Mouse (Mus musculus): ENCODE data around the gene Ush2a.
A peak's percentile ranks its signal among the peaks of the same experiment; 100 is the strongest.

Ush2a gene

GRCm38 (mm10) chr1:188770828-188771227, 509.0 kb downstream of the Ush2a start:
- no peak for DNase-seq (ENCODE audit: low read depth, low spot score)

GRCm38 (mm10) chr1:188772516-188773229, 510.9 kb downstream of the Ush2a start:
- DNase-seq (ENCODE audit: low read depth, low spot score): no peak

GRCm38 (mm10) chr1:188773631-188774030, 511.8 kb downstream of the Ush2a start:
- DNase-seq (ENCODE audit: low read depth, low spot score): no peak

- DNase-seq (ENCODE audit: low read depth, low spot score): peak; percentile 22
Observed at GRCm38 (mm10) chr1:188777556-188778161, 515.8 kb downstream of the Ush2a start.

- no peak for DNase-seq (ENCODE audit: low read depth, low spot score)
Observed at GRCm38 (mm10) chr1:188785056-188785455, 523.2 kb downstream of the Ush2a start.

- peak; percentile 68 for DNase-seq (ENCODE audit: low read depth, low spot score)
Observed at GRCm38 (mm10) chr1:188805069-188805468, 543.2 kb downstream of the Ush2a start.

- no peak for DNase-seq (ENCODE audit: low read depth, low spot score)
Observed at GRCm38 (mm10) chr1:188805852-188806251, 544.0 kb downstream of the Ush2a start.

GRCm38 (mm10) chr1:188810631-188811030, 548.8 kb downstream of the Ush2a start:
- peak; percentile 74 for DNase-seq (ENCODE audit: low read depth, low spot score)

- DNase-seq (ENCODE audit: low read depth, low spot score): no peak
Observed at GRCm38 (mm10) chr1:188815072-188815471, 553.2 kb downstream of the Ush2a start.

- no peak for DNase-seq (ENCODE audit: low read depth, low spot score)
Observed at GRCm38 (mm10) chr1:188824195-188824594, 562.4 kb downstream of the Ush2a start.

- DNase-seq (ENCODE audit: low read depth, low spot score): no peak
Observed at GRCm38 (mm10) chr1:188824878-188825532, 563.2 kb downstream of the Ush2a start.

GRCm38 (mm10) chr1:188830527-188831407, 568.9 kb downstream of the Ush2a start:
- DNase-seq (ENCODE audit: low read depth, low spot score): no peak

GRCm38 (mm10) chr1:188833906-188834305, 572.1 kb downstream of the Ush2a start:
- DNase-seq (ENCODE audit: low read depth, low spot score): no peak

GRCm38 (mm10) chr1:188834770-188835169, 572.9 kb downstream of the Ush2a start:
- DNase-seq (ENCODE audit: low read depth, low spot score): no peak

- no peak for DNase-seq (ENCODE audit: low read depth, low spot score)
Observed at GRCm38 (mm10) chr1:188837613-188838295, 575.9 kb downstream of the Ush2a start.

GRCm38 (mm10) chr1:188847242-188847641, 585.4 kb downstream of the Ush2a start:
- DNase-seq (ENCODE audit: low read depth, low spot score): no peak

GRCm38 (mm10) chr1:188852776-188853175, 591.0 kb downstream of the Ush2a start:
- DNase-seq (ENCODE audit: low read depth, low spot score): no peak

GRCm38 (mm10) chr1:188854240-188854639, 592.4 kb downstream of the Ush2a start:
- no peak for DNase-seq (ENCODE audit: low read depth, low spot score)

GRCm38 (mm10) chr1:188855034-188855433, 593.2 kb downstream of the Ush2a start:
- DNase-seq (ENCODE audit: low read depth, low spot score): no peak

GRCm38 (mm10) chr1:188859718-188860117, 597.9 kb downstream of the Ush2a start:
- DNase-seq (ENCODE audit: low read depth, low spot score): no peak

- DNase-seq (ENCODE audit: low read depth, low spot score): peak; percentile 12
Observed at GRCm38 (mm10) chr1:188865881-188866280, 604.1 kb downstream of the Ush2a start.

Data from brain, adult 2 months (tissue).